Mouse (Mus musculus): Measurements from ENCODE around the gene Gpr89.

DNA sequence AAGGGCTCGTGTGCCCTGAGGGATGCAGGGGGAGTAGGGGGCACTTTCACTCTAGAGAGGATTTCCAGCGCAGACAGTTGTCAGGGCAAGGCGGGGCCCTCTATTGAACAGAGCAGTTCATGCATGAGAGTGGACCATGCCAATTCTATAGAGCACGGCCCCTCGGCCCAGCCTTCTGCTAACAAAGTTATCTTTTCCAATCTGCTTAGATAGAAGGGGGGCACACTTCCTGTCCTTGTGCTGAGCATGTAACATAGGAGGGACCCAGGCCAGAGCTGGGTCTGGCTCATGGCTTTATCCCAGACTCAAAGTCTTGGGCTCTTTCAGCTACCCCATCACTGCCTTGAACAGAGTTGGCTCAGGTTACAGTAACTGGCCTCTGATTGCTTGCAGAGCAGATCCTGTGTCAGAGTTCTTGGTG is 26.1 kb upstream of the Gpr89 start:
- TF ChIP-seq POLR2A (IDR thresholded peaks at IDR 0.05; ENCODE audit: borderline replicate concordance, extremely low read depth, low read depth, low read length): no peak
- no peak for TF ChIP-seq CTCF (IDR thresholded peaks at IDR 0.05; ENCODE audit: insufficient read depth, low read length)
